Mouse (Mus musculus) lung, embryonic 15.5 days (tissue): ENCODE measurements around the gene Sgcg. TPM values are rescaled to one million over a fixed set of nuclear protein-coding genes. Genes with fewer than 3 reads are reported as not detected.
A peak's percentile ranks its signal among the peaks of the same experiment; 100 is the strongest.

Experiments
- ATAC-seq: fragments of 200-750 bp; cut with Nextera tagmentation; 2 replicates; pipeline ENCODE4 v1.8.0; 2017; ENCODE audit warnings: moderate number of reproducible peaks, borderline replicate concordance; ENCODE audit not compliant: low FRiP score, low TSS enrichment; ENCODE audit errors: extremely low read depth
- H3K27ac ChIP-seq: fragments of 300-500 bp; sonication (generic); 2 replicates; pipeline ENCODE4 v1.5.1; 2015; ENCODE audit warnings: moderate library complexity, mild to moderate bottlenecking, inconsistent platforms
- H3K27me3 ChIP-seq: fragments of 300-500 bp; sonication (generic); 2 replicates; pipeline ENCODE4 v1.6.1; 2015; ENCODE audit warnings: inconsistent platforms
- H3K36me3 ChIP-seq: fragments of 300-500 bp; sonication (generic); 2 replicates; pipeline ENCODE4 v1.6.1; 2015; ENCODE audit warnings: inconsistent platforms
- H3K4me1 ChIP-seq: fragments of 300-500 bp; sonication (generic); 2 replicates; pipeline ENCODE4 v1.6.1; 2015; ENCODE audit warnings: inconsistent platforms
- H3K4me2 ChIP-seq: fragments of 300-500 bp; sonication (generic); 2 replicates; pipeline ENCODE4 v1.6.1; 2015; ENCODE audit warnings: inconsistent platforms, mild to moderate bottlenecking, moderate library complexity
- H3K4me3 ChIP-seq: fragments of 300-500 bp; sonication (generic); 2 replicates; pipeline ENCODE4 v1.5.1; 2015; ENCODE audit warnings: mild to moderate bottlenecking, inconsistent platforms
- H3K9ac ChIP-seq: fragments of 300-500 bp; sonication (generic); 2 replicates; pipeline ENCODE4 v1.6.1; 2015; ENCODE audit warnings: inconsistent platforms
- H3K9me3 ChIP-seq: fragments of 300-500 bp; sonication (generic); 2 replicates; pipeline ENCODE4 v1.6.1; 2016; ENCODE audit warnings: inconsistent platforms
- WGBS: fragments of 180-500 bp; shearing (Covaris S2); methylation state at CpG from one replicate; pipeline ENCODE4 v1.1.7; 2015; 5-methylcytosine and 5-hydroxymethylcytosine counted together
- polyA plus RNA-seq: library from polyadenylated mRNA; unstranded; fragments of >200 nt; fragmentation: Nextera tagmentation; extraction: Ambion mirVana; gene quantifications from 2 replicates; pipeline ENCODE4 v1.2.1, GENCODE M21; 2015

Gene Sgcg
- polyA plus RNA-seq, 1 experiment from 2014 or later: 1.4 TPM

GRCm38 (mm10) chr14:61229763-61230162 is 28.5 kb downstream of the Sgcg start:
- no peak overlapping the region for H3K4me2 ChIP-seq
- ATAC-seq: no peak

DNA sequence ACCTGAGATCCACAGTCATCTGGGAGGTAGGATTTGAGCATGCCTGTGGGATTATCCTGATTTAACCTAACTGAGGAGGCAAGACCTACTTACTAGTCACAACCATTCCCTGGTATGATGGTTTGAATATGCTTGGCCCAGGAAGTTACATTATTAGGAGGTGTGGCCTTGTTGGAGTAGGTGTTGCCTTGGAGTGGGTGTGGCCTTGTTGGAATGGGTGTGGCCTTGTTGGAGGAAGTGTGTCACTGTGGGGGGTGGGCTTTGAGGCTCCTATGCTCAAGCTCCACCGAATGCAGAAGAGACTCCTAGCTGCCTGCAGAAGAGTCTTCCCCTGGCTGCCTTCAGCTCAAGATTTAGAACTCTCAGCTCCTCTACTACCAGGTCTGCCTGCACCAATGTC is 32.1 kb downstream of the Sgcg start:
- no peaks in the 10 kb centered on the region for H3K9me3 ChIP-seq
- 83% methylated on average over 1 of the region's 1 CpGs for WGBS
- no peak for ATAC-seq
- H3K4me3 ChIP-seq: no peak overlapping the region
- H3K4me2 ChIP-seq: no peak overlapping the region
- H3K27me3 ChIP-seq: no peaks in the 10 kb centered on the region
- no peaks in the 10 kb centered on the region for H3K4me1 ChIP-seq
- H3K27ac ChIP-seq: no peak overlapping the region
- no peak overlapping the region for H3K9ac ChIP-seq
- no peaks in the 10 kb centered on the region for H3K36me3 ChIP-seq

More at GRCm38 (mm10) chr14:61229763-61230162, 28.5 kb downstream of the Sgcg start:
- no peaks in the 10 kb centered on the region for H3K36me3 ChIP-seq
- 69% methylated on average over 5 of the region's 5 CpGs for WGBS
- H3K4me1 ChIP-seq: no peaks in the 10 kb centered on the region
- H3K4me3 ChIP-seq: no peak overlapping the region
- H3K9ac ChIP-seq: no peak overlapping the region
- H3K9me3 ChIP-seq: no peaks in the 10 kb centered on the region
- no peaks in the 10 kb centered on the region for H3K27me3 ChIP-seq
- no peak overlapping the region for H3K27ac ChIP-seq

DNA sequence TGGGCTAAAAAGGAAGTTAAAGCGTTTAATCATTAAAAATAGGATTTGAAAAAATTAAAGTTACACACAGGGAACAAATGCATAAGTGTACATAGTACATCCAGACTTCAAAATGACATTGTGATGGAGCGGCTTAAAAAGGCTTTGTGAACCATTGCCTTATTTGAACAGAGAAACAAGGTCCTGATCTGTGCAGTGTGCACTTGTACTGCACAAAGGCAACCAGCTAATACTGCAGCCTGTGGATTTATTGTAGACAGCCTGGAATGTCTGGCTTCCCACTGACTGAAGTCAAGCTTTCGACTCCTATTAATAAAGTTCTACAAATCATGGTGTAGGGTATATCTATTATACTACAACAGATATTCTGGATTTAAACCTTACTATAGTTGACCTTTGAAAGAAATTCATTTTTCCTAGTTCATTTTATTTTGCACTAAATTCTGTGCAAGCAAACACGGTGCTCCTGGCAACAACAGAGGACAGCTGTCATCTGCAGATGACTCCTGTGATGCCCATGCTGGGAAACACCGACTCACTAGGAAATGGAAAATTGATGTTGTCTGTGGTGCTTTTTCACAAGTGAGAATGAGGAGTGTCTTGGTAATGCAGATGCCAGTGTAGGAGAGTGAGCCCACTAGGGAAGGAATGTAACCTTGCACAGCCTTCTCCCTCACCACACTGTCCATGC is 33.8 kb downstream of the Sgcg start:
- H3K27me3 ChIP-seq: no peaks in the 10 kb centered on the region
- H3K36me3 ChIP-seq: no peaks in the 10 kb centered on the region
- no peak for ATAC-seq
- no peak overlapping the region for H3K4me3 ChIP-seq
- WGBS: 73% methylated on average over 5 of the region's 5 CpGs
- no peak overlapping the region for H3K4me2 ChIP-seq
- no peak overlapping the region for H3K27ac ChIP-seq
- no peaks in the 10 kb centered on the region for H3K9me3 ChIP-seq
- no peak overlapping the region for H3K9ac ChIP-seq
- H3K4me1 ChIP-seq: no peaks in the 10 kb centered on the region

GRCm38 (mm10) chr14:61223740-61224139 is 34.5 kb downstream of the Sgcg start:
- H3K36me3 ChIP-seq: no peaks in the 10 kb centered on the region
- no peak overlapping the region for H3K9ac ChIP-seq
- no peaks in the 10 kb centered on the region for H3K9me3 ChIP-seq
- ATAC-seq: no peak
- no peak overlapping the region for H3K4me3 ChIP-seq
- H3K4me1 ChIP-seq: no peaks in the 10 kb centered on the region
- H3K27ac ChIP-seq: no peak overlapping the region
- H3K4me2 ChIP-seq: no peak overlapping the region
- H3K27me3 ChIP-seq: no peaks in the 10 kb centered on the region
- WGBS: 66% methylated on average over 4 of the region's 4 CpGs

DNA sequence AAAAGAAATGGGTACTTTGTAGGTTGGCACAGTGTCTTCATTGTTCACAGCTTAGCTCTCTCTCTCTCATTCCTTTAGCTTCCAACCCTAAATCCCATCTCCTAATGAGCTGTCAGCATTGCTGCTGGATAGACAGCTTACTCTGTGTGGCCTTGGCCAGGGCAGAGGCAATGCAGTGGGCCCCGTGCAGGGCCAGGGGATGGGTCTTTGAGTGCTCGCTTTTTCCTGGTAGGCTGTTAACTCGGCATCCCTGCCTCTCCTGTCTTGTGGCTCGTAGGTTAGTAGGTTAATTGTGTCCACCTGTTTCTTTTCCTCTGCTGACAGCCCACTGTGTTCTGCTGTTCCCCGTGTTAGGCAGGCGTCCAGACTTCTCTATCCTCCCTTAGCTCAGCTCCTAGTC is 35.8 kb downstream of the Sgcg start:
- Histone ChIP-seq H3K27ac (no peak overlapping the region), H3K36me3 (no peaks in the 10 kb centered on the region), H3K27me3 (no peaks in the 10 kb centered on the region), H3K4me1 (no peaks in the 10 kb centered on the region), H3K9ac (no peak overlapping the region), H3K9me3 (no peaks in the 10 kb centered on the region), H3K4me3 (no peak overlapping the region), H3K4me2 (no peak overlapping the region)
- no peak for ATAC-seq
- WGBS: 41% methylated on average over 6 of the region's 6 CpGs

GRCm38 (mm10) chr14:61221166-61221565 is 37.1 kb downstream of the Sgcg start:
- Histone ChIP-seq H3K36me3 (no peaks in the 10 kb centered on the region), H3K4me1 (no peaks in the 10 kb centered on the region), H3K27ac (no peak overlapping the region), H3K4me3 (no peak overlapping the region), H3K4me2 (no peak overlapping the region), H3K9me3 (no peaks in the 10 kb centered on the region), H3K9ac (no peak overlapping the region), H3K27me3 (no peaks in the 10 kb centered on the region)
- ATAC-seq: no peak
- 81% methylated on average over 5 of the region's 5 CpGs for WGBS

- Histone ChIP-seq H3K27me3 (no peaks in the 10 kb centered on the region), H3K9me3 (no peaks in the 10 kb centered on the region), H3K27ac (no peak overlapping the region), H3K4me3 (no peak overlapping the region), H3K9ac (no peak overlapping the region), H3K4me1 (no peaks in the 10 kb centered on the region), H3K4me2 (no peak overlapping the region), H3K36me3 (no peaks in the 10 kb centered on the region)
- 73% methylated on average over 6 of the region's 6 CpGs for WGBS
- no peak for ATAC-seq
Observed at GRCm38 (mm10) chr14:61211754-61212153, 46.5 kb downstream of the Sgcg start.

DNA sequence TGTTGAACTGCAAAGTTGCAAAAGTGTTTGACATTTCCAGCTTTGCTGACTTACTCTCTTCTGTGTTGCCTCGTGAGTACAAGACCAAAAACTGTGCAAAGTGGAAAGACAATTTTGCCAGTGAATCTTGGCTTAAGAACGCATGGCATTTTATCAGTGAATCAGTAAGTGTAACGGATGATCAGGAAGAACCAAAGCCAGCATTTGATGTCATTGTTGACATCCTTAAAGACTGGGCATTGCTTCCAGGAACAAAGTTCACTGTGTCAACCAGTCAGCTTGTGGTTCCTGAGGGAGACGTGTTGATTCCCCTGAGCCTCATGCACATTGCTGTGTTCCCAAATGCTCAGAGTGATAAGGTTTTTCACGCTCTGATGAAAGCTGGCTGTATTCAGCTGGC is 48.2 kb downstream of the Sgcg start:
- 84% methylated on average over 5 of the region's 5 CpGs for WGBS
- peaks cover 6% of the 10 kb centered on the region; the same call in 1 of the 2 replicates for H3K36me3 ChIP-seq
- H3K27ac ChIP-seq: no peak overlapping the region
- no peaks in the 10 kb centered on the region for H3K4me1 ChIP-seq
- H3K9ac ChIP-seq: no peak overlapping the region
- H3K9me3 ChIP-seq: no peaks in the 10 kb centered on the region
- no peak overlapping the region for H3K4me2 ChIP-seq
- H3K4me3 ChIP-seq: no peak overlapping the region
- no peaks in the 10 kb centered on the region for H3K27me3 ChIP-seq
- ATAC-seq: no peak

GRCm38 (mm10) chr14:61194416-61194815 is 63.9 kb downstream of the Sgcg start:
- Histone ChIP-seq H3K36me3 (peaks cover 10% of the 10 kb centered on the region), H3K27me3 (no peaks in the 10 kb centered on the region), H3K4me2 (no peak overlapping the region), H3K4me3 (no peak overlapping the region), H3K9ac (no peak overlapping the region), H3K4me1 (no peaks in the 10 kb centered on the region), H3K9me3 (no peaks in the 10 kb centered on the region), H3K27ac (no peak overlapping the region)
- ATAC-seq: no peak
- 92% methylated on average over 4 of the region's 4 CpGs for WGBS

GRCm38 (mm10) chr14:61192326-61192725 is 66.0 kb downstream of the Sgcg start:
- H3K4me2 ChIP-seq: no peak overlapping the region
- ATAC-seq: no peak
- H3K4me1 ChIP-seq: no peaks in the 10 kb centered on the region
- H3K36me3 ChIP-seq: peaks cover 7% of the 10 kb centered on the region; the same call in 1 of the 2 replicates
- H3K9me3 ChIP-seq: no peaks in the 10 kb centered on the region
- no peak overlapping the region for H3K4me3 ChIP-seq
- 65% methylated on average over 10 of the region's 10 CpGs for WGBS
- H3K27me3 ChIP-seq: no peaks in the 10 kb centered on the region
- H3K27ac ChIP-seq: no peak overlapping the region
- H3K9ac ChIP-seq: no peak overlapping the region

DNA sequence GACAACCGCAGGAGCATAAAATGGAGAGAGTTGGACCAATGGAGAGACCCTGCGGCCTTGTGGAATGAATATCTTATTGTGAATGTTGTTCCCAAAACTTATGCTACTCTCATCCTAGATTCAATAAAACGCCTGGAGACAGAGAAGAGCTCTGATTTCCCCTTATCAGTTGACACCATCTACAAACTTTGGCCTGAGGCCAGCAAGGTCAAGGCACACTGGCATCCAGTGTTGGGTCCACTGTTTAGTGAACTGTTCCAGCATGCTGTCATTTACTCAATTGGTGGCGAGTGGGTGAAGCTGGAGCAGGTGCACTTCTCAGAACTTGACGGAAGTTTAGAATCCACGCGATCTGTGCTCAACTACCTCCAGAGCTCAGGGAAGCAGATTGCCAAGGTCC is 66.4 kb downstream of the Sgcg start:
- Histone ChIP-seq H3K9me3 (no peaks in the 10 kb centered on the region), H3K9ac (no peak overlapping the region), H3K4me1 (no peaks in the 10 kb centered on the region), H3K27me3 (no peaks in the 10 kb centered on the region), H3K4me3 (no peak overlapping the region), H3K36me3 (peaks cover 7% of the 10 kb centered on the region; the same call in 1 of the 2 replicates), H3K27ac (no peak overlapping the region), H3K4me2 (no peak overlapping the region)
- 63% methylated on average over 7 of the region's 7 CpGs for WGBS
- no peak for ATAC-seq

DNA sequence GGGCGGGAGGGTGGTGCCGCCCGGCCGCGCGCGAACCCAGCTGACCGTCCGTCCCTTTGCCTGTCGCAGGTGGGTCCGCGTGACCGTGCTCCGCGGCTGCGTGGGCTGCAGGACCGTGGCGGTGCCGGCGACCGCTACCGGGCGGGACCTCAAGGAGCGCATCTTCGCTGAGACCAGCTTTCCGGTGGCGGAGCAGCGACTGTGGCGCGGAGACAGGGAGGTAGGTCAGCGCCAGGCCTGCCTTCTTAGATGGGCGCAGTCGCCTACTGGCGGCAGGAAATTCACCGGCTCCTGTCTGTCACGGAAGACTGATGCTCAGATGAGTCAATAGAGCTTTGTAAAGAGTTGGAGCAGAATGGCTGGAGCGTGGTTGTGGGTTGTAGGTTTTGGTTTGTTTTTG is 85.1 kb downstream of the Sgcg start:
- peak overlapping the region; percentile 93 for H3K4me2 ChIP-seq
- 0 out of 2 replicates have a peak, but pooled peaks cover 3% of the 10 kb centered on the region for H3K4me1 ChIP-seq
- under 1% methylated on average over 37 of the region's 37 CpGs for WGBS
- H3K27ac ChIP-seq: peak overlapping the region; percentile 85
- H3K27me3 ChIP-seq: no peaks in the 10 kb centered on the region
- peak overlapping the region; percentile 88 for H3K4me3 ChIP-seq
- H3K9ac ChIP-seq: peak overlapping the region; percentile 72
- H3K36me3 ChIP-seq: no peaks in the 10 kb centered on the region
- 0 out of 2 replicates have a peak, but pooled peaks have one; percentile 24 for ATAC-seq
- no peaks in the 10 kb centered on the region for H3K9me3 ChIP-seq
